Mouse (Mus musculus) spleen, postnatal 14 days (tissue): Measurements from ENCODE around the gene Itgb2l.
"Not testable (repeated sequence)": the region's sequence is repeated elsewhere in the genome, so short reads cannot be mapped to it uniquely, and the experiment has no call there.

ENCODE experiments used
- DNase-seq, 2 experiments: peaks; one replicate each; pipeline ENCODE4 v3.0.0; 2021 to 2022; ENCODE audit warnings: low spot score in 2 of 2

The Itgb2l gene

GRCm38 (mm10) chr16:96443468-96443867 is at the start of gene Itgb2l:
Itgb2l (minus strand) TSS chr16:96443619.
- no peak for DNase-seq

GRCm38 (mm10) chr16:96491530-96491929 is 48.1 kb upstream of the Itgb2l start:
- DNase-seq, result no peak

- no peak for DNase-seq
These were observed 44.6 kb upstream of the Itgb2l start for GRCm38 (mm10) chr16:96488038-96488437.

- DNase-seq, result no peak
These were observed 43.7 kb upstream of the Itgb2l start for GRCm38 (mm10) chr16:96487007-96487684.

GRCm38 (mm10) chr16:96481791-96482190 is 38.4 kb upstream of the Itgb2l start:
- DNase-seq, result no peak

GRCm38 (mm10) chr16:96474185-96474584 is 30.8 kb upstream of the Itgb2l start:
- no peak for DNase-seq

DNA sequence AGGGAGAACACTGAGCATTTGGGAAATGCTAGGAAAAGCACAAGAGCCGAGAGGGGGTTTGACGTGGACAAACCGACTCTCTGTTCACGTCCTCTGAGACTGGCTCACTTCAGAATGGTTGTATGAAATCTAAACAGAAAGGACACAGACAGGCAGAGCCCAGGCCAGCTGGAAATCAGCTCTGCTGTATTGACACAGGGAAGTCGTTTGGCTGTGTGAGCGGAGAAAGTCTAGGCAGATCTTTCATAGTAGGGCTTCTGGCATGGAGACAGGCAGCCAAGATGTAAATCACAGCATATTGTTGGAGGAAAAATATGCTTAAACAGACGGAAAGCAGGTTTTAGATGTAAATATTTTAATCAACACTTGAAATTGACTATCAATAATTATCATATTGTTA is 29.4 kb upstream of the Itgb2l start:
- DNase-seq, result no peak

DNA sequence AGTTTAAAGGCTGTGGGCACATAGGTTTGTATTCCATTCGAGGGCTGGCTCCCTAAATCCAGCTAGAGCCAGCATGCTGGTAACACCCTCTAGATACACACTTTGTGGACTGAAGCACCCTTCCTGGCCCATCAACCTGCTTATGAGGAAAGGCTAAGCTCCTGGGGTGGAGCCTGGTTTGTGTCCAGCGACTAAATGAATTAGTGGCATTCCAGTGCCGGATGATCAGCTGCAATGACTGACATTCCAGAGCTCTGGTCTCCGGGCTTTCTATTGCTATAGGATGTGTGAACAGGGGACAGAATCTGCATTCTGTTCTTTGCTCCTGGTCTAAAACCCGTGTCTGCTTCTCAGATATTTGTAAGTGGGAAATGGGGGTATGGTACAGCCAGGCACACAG is 28.9 kb upstream of the Itgb2l start:
- no peak for DNase-seq

DNA sequence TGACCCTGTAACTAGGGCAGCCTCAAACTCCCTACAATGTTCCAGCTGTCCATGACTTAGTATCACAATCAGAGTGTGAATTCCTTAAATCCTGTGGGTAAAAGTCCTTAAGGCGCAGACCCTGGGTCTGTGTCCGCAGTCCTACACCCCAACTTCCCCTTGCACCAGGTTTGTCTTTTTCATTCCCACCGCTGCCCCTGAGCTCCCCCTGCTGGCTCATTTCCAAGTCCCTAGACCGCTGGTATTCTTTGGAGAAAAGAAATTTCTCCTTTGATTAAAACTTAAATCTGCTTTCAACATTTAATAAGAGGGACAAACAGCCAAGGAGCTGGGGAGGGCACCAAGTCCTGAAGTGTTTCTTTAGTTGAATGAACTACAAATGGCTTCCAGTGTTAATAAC is 26.2 kb upstream of the Itgb2l start:
- peak; percentile 15 to 46 for DNase-seq

- no peak for DNase-seq
These were observed 25.3 kb upstream of the Itgb2l start for GRCm38 (mm10) chr16:96468698-96469097.

DNA sequence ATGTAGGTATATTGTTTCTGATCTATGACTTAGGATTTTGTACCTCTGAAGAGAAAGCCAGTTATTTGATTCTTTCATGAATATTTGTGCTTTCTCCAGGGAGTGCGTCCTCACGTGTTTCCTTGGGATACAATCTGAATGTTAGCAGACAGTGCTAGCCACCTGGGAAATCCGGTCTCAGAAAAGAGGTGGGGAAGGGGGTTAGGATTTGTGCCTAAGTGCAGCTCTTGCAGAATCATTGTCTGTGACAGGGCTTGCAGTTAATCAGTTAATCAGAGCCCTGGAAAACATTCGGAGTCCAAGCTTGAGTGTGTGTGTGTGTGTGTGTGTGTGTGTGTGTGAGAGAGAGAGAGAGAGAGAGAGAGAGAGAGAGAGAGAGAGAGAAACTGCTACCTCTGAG is 24.6 kb upstream of the Itgb2l start:
- DNase-seq, result no peak

DNA sequence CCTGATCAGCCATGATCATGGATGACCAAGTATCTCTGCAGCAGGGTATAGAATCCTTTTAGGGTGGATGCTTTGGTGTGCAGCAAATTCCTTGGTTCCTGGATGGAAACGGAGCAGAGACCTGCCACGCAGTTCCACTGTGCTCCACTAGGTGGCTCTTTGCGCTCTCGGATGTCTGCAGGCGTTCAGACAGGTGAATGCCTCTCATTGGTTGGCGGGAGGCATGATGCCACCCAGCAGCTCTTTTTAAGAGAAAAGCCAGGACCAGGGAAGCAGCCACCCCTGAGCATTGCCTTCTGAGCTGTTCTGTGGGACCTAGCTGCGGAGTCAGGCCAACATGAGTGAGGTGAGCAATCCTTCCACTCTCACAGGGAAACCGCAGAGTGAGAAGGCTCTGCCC is 24.0 kb upstream of the Itgb2l start, which contains the start of gene Pcp4:
Gene Pcp4 (plus strand): TSS at position 162 of the 400 bp plus-strand sequence.
- peak; percentile 30 to 52 for DNase-seq

- no peak for DNase-seq
These were observed 17.4 kb upstream of the Itgb2l start for GRCm38 (mm10) chr16:96460788-96461187.

GRCm38 (mm10) chr16:96459356-96459755 is 15.9 kb upstream of the Itgb2l start:
- no peak for DNase-seq

- DNase-seq, result no peak
These were observed 14.2 kb upstream of the Itgb2l start for GRCm38 (mm10) chr16:96457612-96458011.

DNA sequence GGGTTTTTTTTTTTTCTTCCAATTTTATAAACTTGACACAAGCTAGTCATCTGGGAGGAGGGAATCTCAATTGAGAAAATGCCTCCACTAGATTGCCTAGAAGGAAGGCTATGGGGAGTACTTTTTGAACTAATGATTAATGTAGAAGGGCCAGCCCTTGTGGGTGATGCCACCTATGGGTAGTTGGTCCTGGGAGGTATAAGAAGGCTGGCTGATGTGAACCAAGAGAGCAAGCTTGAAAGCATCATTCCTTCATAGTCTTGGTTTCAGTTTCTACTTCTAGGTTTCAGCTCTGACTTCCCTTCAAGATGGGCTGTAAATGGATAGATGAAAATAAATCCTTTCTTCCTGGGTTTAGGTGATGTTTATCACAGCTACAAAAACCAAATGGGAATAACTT is 10.7 kb upstream of the Itgb2l start:
- no peak for DNase-seq

DNA sequence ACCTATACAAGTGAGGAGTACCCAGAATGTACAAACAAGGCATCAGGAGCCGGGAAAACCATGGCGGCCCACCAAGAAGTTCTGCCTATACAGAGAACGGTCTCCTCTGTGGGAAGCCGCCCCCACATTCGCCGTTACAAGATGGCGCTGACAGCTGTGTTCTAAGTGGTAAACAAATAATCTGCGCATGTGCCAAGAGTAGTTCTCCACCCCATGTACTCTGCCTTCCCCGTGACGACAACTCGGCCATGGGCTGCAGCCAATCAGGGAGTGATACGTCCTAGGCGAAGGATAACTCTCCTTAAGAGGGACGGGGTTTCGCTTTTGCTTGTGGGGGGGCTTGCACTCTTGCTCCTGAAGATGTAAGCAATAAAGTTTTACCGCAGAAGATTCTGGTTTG is 7.5 kb upstream of the Itgb2l start:
- not testable (repeated sequence) for DNase-seq

- no peak for DNase-seq
These were observed 1.6 kb downstream of the Itgb2l start for GRCm38 (mm10) chr16:96441826-96442225.

DNA sequence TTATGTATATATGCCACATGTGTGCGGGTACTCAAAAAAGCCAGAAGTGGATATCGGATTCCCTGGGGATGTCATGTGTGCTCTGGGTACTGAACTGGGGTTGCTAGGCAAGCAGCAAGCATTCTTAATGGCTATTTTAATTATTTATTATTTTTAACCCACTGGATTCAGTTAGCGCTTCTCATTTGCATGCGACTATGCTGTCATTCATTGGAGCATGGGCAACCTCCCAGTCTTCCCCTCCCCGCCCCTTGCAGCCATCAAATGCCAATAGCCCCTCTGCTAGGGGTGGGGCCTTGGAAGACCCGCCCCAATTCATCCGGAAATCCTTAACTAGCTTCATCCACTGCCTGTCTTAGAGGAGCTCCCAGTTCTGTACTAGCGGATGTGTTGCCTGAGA is 2.5 kb downstream of the Itgb2l start:
- DNase-seq, result no peak

DNA sequence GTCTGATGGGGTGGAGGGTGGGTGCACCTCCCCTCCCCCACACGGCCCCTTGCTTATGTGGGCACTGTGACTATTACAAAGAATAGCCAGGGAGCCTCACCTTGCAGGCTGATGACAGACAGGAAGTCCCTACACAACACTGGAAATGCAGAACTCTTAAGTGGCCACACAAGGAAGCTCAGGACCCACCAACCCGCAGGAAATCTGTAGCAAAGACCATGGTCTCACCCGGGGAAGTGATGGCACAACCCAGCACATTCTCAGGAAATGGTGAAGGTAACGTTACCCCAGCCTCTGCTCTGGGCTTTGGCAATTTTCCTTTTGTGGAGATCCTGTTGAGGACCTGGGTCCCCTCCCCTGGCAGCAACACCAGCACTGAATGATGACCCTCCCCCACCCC is 3.7 kb downstream of the Itgb2l start:
- DNase-seq, result no peak

DNA sequence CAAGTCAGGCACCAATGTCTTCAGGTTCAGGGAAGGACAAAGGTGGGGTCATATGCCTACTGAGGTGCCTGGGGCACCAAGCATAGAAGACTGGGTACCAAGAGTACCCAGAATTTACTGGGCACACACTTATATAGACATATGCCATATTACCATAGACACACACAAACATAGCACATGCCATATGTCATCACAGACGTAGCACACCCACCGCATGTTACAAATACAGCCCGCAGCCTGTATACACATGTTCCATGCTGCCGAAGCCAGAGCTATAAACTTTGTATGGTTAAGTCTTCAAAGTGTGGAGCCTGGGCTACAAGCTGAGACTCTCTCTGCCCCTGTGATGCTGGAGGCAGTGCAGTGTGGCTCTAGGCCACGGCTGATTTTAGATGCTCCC is 4.5 kb downstream of the Itgb2l start:
- no peak for DNase-seq

- DNase-seq, result no peak
These were observed 9.2 kb downstream of the Itgb2l start for GRCm38 (mm10) chr16:96434024-96434785.

GRCm38 (mm10) chr16:96433266-96433665 is 10.2 kb downstream of the Itgb2l start:
- DNase-seq, result no peak
